Mouse (Mus musculus) C2C12 (cell line): Measurements from ENCODE around the gene Tnfsf14. TPM values are rescaled to one million over a fixed set of nuclear protein-coding genes. Genes with fewer than 3 reads are reported as not detected.

Source experiments
- H3K27me3 ChIP-seq: one replicate; pipeline ENCODE4 v1.6.1; 2011; ENCODE audit not compliant: control insufficient read depth, insufficient read depth, insufficient read length
- H3K36me3 ChIP-seq: one replicate; pipeline ENCODE4 v1.6.1; 2011; ENCODE audit not compliant: control insufficient read depth, insufficient read depth
- H3K4me3 ChIP-seq: one replicate; pipeline ENCODE4 v1.5.1; 2011; ENCODE audit warnings: mild to moderate bottlenecking, control low read depth; ENCODE audit not compliant: poor library complexity, insufficient read depth, severe bottlenecking
- H3K79me2 ChIP-seq: one replicate; pipeline ENCODE4 v1.6.1; 2011; ENCODE audit not compliant: control insufficient read depth, insufficient read depth
- H3K79me3 ChIP-seq: one replicate; pipeline ENCODE4 v1.6.1; 2011; ENCODE audit warnings: low read depth, control low read depth
- H3ac ChIP-seq: one replicate; pipeline ENCODE3; 2011; ENCODE audit warnings: low read depth; ENCODE audit not compliant: control insufficient read depth, insufficient read length
- CEBPB ChIP-seq: IDR thresholded peaks from one replicate; pipeline ENCODE4 v1.6.1; 2011; ENCODE audit warnings: low read depth, mild to moderate bottlenecking, control low read depth, moderate library complexity
- CTCF ChIP-seq: IDR thresholded peaks from one replicate; pipeline ENCODE4 v1.5.1; 2011; ENCODE audit not compliant: control insufficient read depth, insufficient read depth, insufficient read length
- FOSL1 ChIP-seq: IDR thresholded peaks from one replicate; pipeline ENCODE4 v1.8.0; 2011; ENCODE audit warnings: mild to moderate bottlenecking, low read length; ENCODE audit not compliant: poor library complexity, insufficient read depth, severe bottlenecking
- MAX ChIP-seq: IDR thresholded peaks from one replicate; pipeline ENCODE4 v1.6.1; 2011; ENCODE audit warnings: mild to moderate bottlenecking, control low read depth
- MYOD1 ChIP-seq: IDR thresholded peaks from one replicate; pipeline ENCODE4 v1.6.1; 2011; ENCODE audit warnings: low read depth; ENCODE audit not compliant: control insufficient read depth, insufficient read length
- MYOG ChIP-seq: IDR thresholded peaks from one replicate; pipeline ENCODE4 v1.6.1; 2011; ENCODE audit not compliant: control insufficient read depth, insufficient read length; ENCODE audit errors: extremely low read depth
- USF1 ChIP-seq: IDR thresholded peaks from one replicate; pipeline ENCODE4 v1.6.1; 2011; ENCODE audit warnings: low read depth, mild to moderate bottlenecking, control low read depth, moderate library complexity
- polyA plus RNA-seq: library from polyadenylated mRNA; unstranded; fragments of >200 nt; fragmentation: generic; extraction: Trizol; gene quantifications from one replicate; pipeline ENCODE4 v1.2.1, GENCODE M21; 2012; ENCODE audit warnings: missing spikeins

The Tnfsf14 gene
- polyA plus RNA-seq, 1 experiment: not detected

- no peaks in the 10 kb centered on the region for H3K79me2 ChIP-seq
- peaks cover 3% of the 10 kb centered on the region for H3K27me3 ChIP-seq
- H3K36me3 ChIP-seq: no peaks in the 10 kb centered on the region
- H3K79me3 ChIP-seq: no peaks in the 10 kb centered on the region
- no peak for TF ChIP-seq MYOG
- TF ChIP-seq MYOD1: no peak
- TF ChIP-seq FOSL1: no peak
- no peak for TF ChIP-seq CEBPB
- TF ChIP-seq CTCF: no peak
- TF ChIP-seq MAX: no peak
- no peak for TF ChIP-seq USF1
- no peak overlapping the region for H3ac ChIP-seq
- H3K4me3 ChIP-seq: no peak overlapping the region
Observed at GRCm38 (mm10) chr17:57180363-57180762, 13.6 kb downstream of the Tnfsf14 start.

- Histone ChIP-seq H3ac (no peak overlapping the region), H3K36me3 (no peaks in the 10 kb centered on the region), H3K79me2 (no peaks in the 10 kb centered on the region), H3K4me3 (no peak overlapping the region), H3K27me3 (peaks cover 3% of the 10 kb centered on the region), H3K79me3 (no peaks in the 10 kb centered on the region)
- TF ChIP-seq FOSL1: no peak
- no peak for TF ChIP-seq MYOG
- TF ChIP-seq MAX: no peak
- no peak for TF ChIP-seq MYOD1
- TF ChIP-seq USF1: no peak
- TF ChIP-seq CEBPB: no peak
- no peak for TF ChIP-seq CTCF
Observed at GRCm38 (mm10) chr17:57173351-57173750, 20.6 kb downstream of the Tnfsf14 start.

- Histone ChIP-seq H3ac (no peak overlapping the region), H3K79me2 (no peaks in the 10 kb centered on the region), H3K4me3 (no peak overlapping the region), H3K79me3 (no peaks in the 10 kb centered on the region), H3K27me3 (peaks cover 3% of the 10 kb centered on the region), H3K36me3 (no peaks in the 10 kb centered on the region)
- TF ChIP-seq CEBPB (no peak), FOSL1 (no peak), USF1 (no peak), MYOG (no peak), CTCF (no peak), MAX (no peak), MYOD1 (no peak)
Observed at GRCm38 (mm10) chr17:57172378-57172777, 21.6 kb downstream of the Tnfsf14 start.

GRCm38 (mm10) chr17:57170616-57171260 lies 23.2 kb downstream of the Tnfsf14 start:
- H3K36me3 ChIP-seq: no peaks in the 10 kb centered on the region
- H3K4me3 ChIP-seq: no peak overlapping the region
- no peaks in the 10 kb centered on the region for H3K79me3 ChIP-seq
- no peaks in the 10 kb centered on the region for H3K79me2 ChIP-seq
- peaks cover 3% of the 10 kb centered on the region for H3K27me3 ChIP-seq
- H3ac ChIP-seq: no peak overlapping the region
- TF ChIP-seq MAX (no peak), FOSL1 (no peak)

GRCm38 (mm10) chr17:57166800-57167791 lies 26.9 kb downstream of the Tnfsf14 start:
- TF ChIP-seq CTCF: peak; percentile 78
- no peak for TF ChIP-seq MYOG
- no peak overlapping the region for H3K4me3 ChIP-seq

GRCm38 (mm10) chr17:57153787-57154186 lies 40.2 kb downstream of the Tnfsf14 start:
- Histone ChIP-seq H3K79me3 (no peaks in the 10 kb centered on the region), H3K4me3 (no peak overlapping the region), H3K36me3 (no peaks in the 10 kb centered on the region), H3ac (no peak overlapping the region), H3K79me2 (no peaks in the 10 kb centered on the region), H3K27me3 (peaks cover 36% of the 10 kb centered on the region)
- TF ChIP-seq MYOG (no peak), MYOD1 (no peak)

More at GRCm38 (mm10) chr17:57166800-57167791, 26.9 kb downstream of the Tnfsf14 start:
- Histone ChIP-seq H3ac (no peak overlapping the region), H3K36me3 (no peaks in the 10 kb centered on the region), H3K27me3 (peaks cover 3% of the 10 kb centered on the region), H3K79me2 (no peaks in the 10 kb centered on the region), H3K79me3 (no peaks in the 10 kb centered on the region)
